Mouse (Mus musculus) kidney, embryonic 16.5 days (tissue): ENCODE data around the gene Polr2a. TPM values are rescaled to one million over a fixed set of nuclear protein-coding genes. Genes with fewer than 3 reads are reported as not detected.

Source experiments
- ATAC-seq: fragments of 200-750 bp; cut with Nextera tagmentation; 2 replicates; pipeline ENCODE4 v1.8.0; 2017; ENCODE audit warnings: moderate TSS enrichment; ENCODE audit not compliant: low FRiP score, low TSS enrichment
- H3K27ac ChIP-seq: fragments of 300-500 bp; sonication (generic); 2 replicates; pipeline ENCODE4 v1.5.1; 2014; ENCODE audit warnings: low read length
- H3K27me3 ChIP-seq: fragments of 300-500 bp; sonication (generic); 2 replicates; pipeline ENCODE4 v1.6.1; 2014; ENCODE audit warnings: low read length, control low read depth, mixed read lengths; ENCODE audit not compliant: insufficient read depth
- H3K36me3 ChIP-seq: fragments of 300-500 bp; sonication (generic); 2 replicates; pipeline ENCODE4 v1.6.1; 2014; ENCODE audit warnings: low read length, control low read depth, mixed read lengths; ENCODE audit not compliant: insufficient read depth
- H3K4me1 ChIP-seq: fragments of 300-500 bp; sonication (generic); 2 replicates; pipeline ENCODE4 v1.6.1; 2014; ENCODE audit warnings: low read length, control low read depth, mixed read lengths; ENCODE audit not compliant: insufficient read depth
- H3K4me2 ChIP-seq: fragments of 300-500 bp; sonication (generic); replicated peaks from 2 replicates; pipeline ENCODE4 v1.6.1; 2014; ENCODE audit warnings: low read depth, low read length
- H3K4me3 ChIP-seq: fragments of 300-500 bp; sonication (generic); 2 replicates; pipeline ENCODE4 v1.5.1; 2014; ENCODE audit warnings: mild to moderate bottlenecking, low read length
- H3K9ac ChIP-seq: fragments of 300-500 bp; sonication (generic); replicated peaks from 2 replicates; pipeline ENCODE4 v1.6.1; 2014; ENCODE audit warnings: low read length
- H3K9me3 ChIP-seq: fragments of 300-500 bp; sonication (generic); 2 replicates; pipeline ENCODE4 v1.6.1; 2016; ENCODE audit warnings: low read length, control low read depth
- WGBS: fragments of 180-500 bp; shearing (Covaris S2); extraction: QIAGEN DNeasy Blood & Tissue Kit; methylation state at CpG from one replicate; pipeline ENCODE4 v1.1.7; 2014; 5-methylcytosine and 5-hydroxymethylcytosine counted together
- polyA plus RNA-seq: library from polyadenylated mRNA; unstranded; fragments of >200 nt; fragmentation: Nextera tagmentation; extraction: Ambion mirVana; gene quantifications from 2 replicates; pipeline ENCODE4 v1.2.1, GENCODE M21; 2015

The Polr2a gene
- polyA plus RNA-seq, 1 experiment from 2014 or later: 28.3 TPM

DNA sequence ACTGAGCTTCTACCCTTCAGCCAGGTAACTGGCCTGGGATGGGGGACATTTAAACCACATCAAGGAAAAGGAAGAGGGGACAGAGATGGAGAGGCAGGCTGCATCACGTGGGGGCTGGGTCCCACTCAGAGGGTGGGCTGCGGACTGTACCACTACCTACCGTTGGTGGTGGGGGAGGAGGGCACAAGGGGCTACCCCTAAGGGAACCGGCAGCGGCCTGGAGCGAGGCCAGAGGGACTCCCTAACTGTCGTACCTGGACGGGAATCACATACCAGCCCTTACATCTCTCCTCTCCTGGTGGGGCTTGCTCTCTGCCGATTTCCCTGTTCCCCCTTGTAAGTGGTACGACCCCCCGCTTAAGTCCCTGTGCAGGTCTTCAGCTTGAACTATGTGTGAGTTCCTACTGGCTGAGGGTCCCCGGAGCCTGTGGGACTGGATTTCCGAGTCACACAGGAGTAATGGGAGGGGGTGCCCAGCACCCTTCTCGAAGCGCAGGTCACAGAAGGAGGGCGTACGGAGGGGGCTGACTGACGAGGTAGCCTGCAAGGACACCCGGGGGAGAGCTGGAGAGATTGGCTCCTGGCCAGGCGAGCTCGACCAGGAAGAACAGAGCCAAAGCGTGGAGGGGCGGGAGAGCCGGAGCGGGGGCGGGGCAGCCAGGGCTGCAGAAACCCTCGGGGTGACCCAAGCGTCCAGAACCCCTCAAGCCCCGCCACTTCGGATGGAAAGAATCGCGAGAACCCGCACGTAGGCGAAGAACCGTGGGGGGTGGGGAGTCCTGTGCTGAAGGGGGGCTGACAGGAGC lies 42.2 kb upstream of the Polr2a start:
- peak overlapping the region; percentile 66 for H3K4me3 ChIP-seq
- peak; percentile 64 for ATAC-seq
- under 1% methylated on average over 36 of the region's 36 CpGs for WGBS
- H3K4me2 ChIP-seq: peak overlapping the region; percentile 98
- H3K9me3 ChIP-seq: no peaks in the 10 kb centered on the region
- peak overlapping the region; percentile 77 for H3K9ac ChIP-seq
- peaks cover 22% of the 10 kb centered on the region for H3K27me3 ChIP-seq
- H3K27ac ChIP-seq: peak overlapping the region; percentile 78
- H3K36me3 ChIP-seq: no peaks in the 10 kb centered on the region
- H3K4me1 ChIP-seq: peaks cover 64% of the 10 kb centered on the region

DNA sequence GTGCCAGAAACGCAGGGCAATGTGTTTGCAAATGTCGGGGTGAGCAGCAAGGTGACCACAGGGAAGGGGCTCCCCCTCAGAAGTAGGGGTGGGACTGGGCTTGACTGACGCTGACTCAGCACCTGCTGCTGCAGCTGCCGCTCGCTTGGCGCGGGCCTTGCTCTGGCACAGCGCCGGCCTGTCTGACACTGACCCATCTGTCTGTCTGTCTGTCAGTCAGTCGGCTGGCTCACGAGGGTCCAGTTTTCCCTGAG lies 41.6 kb upstream of the Polr2a start:
- ATAC-seq: peak; percentile 0; the same call in 1 of the 2 replicates
- Histone ChIP-seq H3K9ac (peak overlapping the region; percentile 77), H3K27ac (peak overlapping the region; percentile 78), H3K9me3 (no peaks in the 10 kb centered on the region), H3K4me2 (peak overlapping the region; percentile 98), H3K4me3 (peak overlapping the region; percentile 66), H3K4me1 (peaks cover 63% of the 10 kb centered on the region), H3K36me3 (no peaks in the 10 kb centered on the region), H3K27me3 (peaks cover 22% of the 10 kb centered on the region)
- WGBS: 0% methylated on average over 10 of the region's 11 CpGs

DNA sequence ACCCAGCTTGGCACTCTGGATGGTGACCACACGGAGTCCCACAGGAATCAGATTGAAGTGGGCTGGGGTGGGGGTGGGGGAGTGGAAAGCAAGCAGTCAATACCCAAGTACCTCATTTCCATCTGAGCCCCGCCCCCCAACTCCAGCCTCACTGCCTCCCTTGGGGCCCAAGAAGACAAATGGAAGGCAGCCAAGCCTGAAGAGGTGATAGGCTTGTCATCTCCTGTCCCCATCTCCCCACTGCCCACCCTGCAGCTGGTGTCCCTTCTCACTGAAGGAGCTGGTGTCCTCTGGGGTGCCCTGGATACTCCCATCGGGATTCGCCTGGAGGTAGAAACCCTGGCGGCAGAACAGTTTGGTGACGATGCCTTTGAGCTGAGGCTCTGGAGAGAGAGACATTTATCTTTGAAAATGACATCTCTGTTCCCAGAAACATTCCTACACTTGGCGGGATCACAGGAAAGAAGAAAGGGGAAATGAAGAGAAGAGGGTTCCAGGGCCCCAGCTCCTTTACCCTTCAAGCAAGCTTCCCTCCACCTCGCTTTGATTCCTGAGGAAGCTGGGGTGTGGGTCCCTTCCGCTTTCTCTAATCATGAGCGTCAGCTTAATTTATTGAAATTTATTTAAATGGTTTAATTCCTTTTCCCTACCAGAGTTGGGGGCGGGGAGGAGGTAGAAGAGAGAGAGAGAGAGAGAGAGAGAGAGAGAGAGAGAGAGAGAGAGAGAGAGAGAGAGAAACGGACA lies 41.1 kb upstream of the Polr2a start:
- Histone ChIP-seq H3K36me3 (no peaks in the 10 kb centered on the region), H3K9me3 (no peaks in the 10 kb centered on the region), H3K4me3 (peak overlapping the region; percentile 66), H3K4me2 (peak overlapping the region; percentile 98), H3K27ac (no peak overlapping the region), H3K9ac (0 out of 2 replicates have a peak overlapping the region, but pooled peaks have one; percentile 36), H3K4me1 (peaks cover 58% of the 10 kb centered on the region), H3K27me3 (peaks cover 18% of the 10 kb centered on the region)
- 17% methylated on average over 12 of the region's 12 CpGs for WGBS
- no peak for ATAC-seq

DNA sequence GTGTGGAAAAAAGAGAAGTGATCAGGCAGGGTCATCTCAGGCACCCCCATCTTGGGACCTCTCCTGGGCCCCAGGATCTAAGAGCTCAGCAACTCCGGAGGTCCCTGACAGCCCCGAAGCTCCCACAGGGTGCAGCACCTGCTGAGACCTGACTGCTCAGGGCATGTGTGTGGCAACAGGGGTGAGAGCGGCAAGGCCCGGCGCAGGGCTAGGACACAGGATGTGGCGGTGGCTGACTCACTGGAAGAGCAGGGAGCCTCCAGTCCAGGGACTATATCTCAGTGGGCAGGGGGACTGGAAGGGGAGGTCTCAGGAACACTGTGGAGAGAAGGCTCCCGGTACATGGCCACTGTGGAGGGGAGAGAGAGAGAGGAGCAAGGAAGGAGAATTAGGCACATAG lies 39.5 kb upstream of the Polr2a start:
- Histone ChIP-seq H3K4me2 (no peak overlapping the region), H3K4me1 (peaks cover 44% of the 10 kb centered on the region), H3K27me3 (peaks cover 17% of the 10 kb centered on the region), H3K9me3 (no peaks in the 10 kb centered on the region), H3K36me3 (no peaks in the 10 kb centered on the region), H3K9ac (no peak overlapping the region), H3K4me3 (no peak overlapping the region), H3K27ac (no peak overlapping the region)
- no peak for ATAC-seq
- 79% methylated on average over 7 of the region's 7 CpGs for WGBS

DNA sequence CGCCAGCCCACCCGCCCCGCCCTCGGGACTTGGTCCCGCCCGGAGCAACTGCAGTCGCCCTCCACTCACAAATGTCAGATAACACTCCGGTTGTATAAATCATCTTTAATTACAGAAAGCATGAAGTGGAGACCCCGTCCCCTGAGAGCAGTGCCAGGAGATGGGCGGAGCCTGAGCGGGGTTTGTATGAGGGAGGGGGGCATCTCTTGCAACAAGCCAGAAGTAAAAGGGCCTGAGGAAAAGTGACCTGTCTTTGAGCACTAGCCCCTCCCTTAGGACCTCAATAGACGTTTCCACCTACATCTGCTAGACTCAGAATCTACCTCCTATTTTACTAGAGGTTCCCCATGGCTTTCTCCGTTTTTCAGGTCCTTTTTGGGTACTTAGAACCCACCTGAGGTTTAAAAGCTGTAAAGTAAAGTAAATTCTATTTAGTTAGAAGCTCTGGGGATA lies 37.6 kb upstream of the Polr2a start:
- H3K27ac ChIP-seq: no peak overlapping the region
- peaks cover 5% of the 10 kb centered on the region; the same call in 1 of the 2 replicates for H3K27me3 ChIP-seq
- peak overlapping the region; percentile 96 for H3K4me2 ChIP-seq
- ATAC-seq: no peak
- H3K9me3 ChIP-seq: no peaks in the 10 kb centered on the region
- 2% methylated on average over 13 of the region's 13 CpGs for WGBS
- peak overlapping the region; percentile 62 for H3K4me3 ChIP-seq
- H3K4me1 ChIP-seq: peaks cover 25% of the 10 kb centered on the region
- H3K9ac ChIP-seq: peak overlapping the region; percentile 73
- H3K36me3 ChIP-seq: no peaks in the 10 kb centered on the region

DNA sequence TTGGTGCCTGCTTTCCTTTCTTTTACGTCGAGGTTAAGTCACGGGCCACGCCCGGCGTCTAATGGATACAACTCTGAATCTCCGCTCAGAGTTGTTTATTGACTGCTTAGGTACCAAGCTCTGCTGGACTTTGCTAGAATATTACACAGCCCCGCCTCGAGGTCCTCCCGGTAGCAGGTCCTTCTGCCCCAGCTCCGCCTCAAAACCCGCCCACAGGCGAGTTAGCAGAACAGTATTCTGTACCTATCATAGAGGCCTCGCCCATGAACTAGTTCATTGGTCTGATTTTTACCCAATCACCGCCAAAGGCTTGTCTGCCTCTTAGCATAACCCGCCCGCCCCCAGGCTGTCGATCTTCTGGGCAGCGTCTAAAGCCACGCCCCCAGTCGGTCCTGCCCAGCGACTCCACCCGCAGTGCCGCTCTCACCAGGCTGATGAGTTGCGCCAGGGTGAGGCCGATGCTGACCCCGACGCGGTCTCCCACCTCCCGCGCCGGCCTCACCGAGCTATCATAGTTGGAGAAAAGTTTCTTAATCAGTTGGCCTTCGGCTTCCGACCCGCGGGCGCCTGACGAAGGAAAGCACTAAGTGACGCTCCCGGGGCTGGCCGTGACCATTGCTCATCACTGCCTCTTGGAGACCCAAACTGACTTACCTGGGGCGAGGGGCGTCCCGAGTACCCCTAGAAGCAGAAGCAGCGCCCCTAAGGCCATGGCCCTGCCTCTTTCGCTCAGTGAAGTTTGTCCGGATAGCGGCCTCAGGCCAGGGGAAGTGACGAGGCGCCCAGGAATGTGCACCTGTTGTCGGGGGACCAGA lies 36.9 kb upstream of the Polr2a start, which contains the start of gene Chrnb1:
Chrnb1 (minus strand) TSS at position 776 of the 815 bp plus-strand sequence.
- Histone ChIP-seq H3K36me3 (no peaks in the 10 kb centered on the region), H3K9ac (peak within 1 kb of the TSS; percentile 73), H3K27ac (0 out of 2 replicates have a peak within 1 kb of the TSS, but pooled peaks have one; percentile 43), H3K4me2 (peak within 1 kb of the TSS; percentile 96), H3K4me1 (peaks cover 20% of the 10 kb centered on the region), H3K4me3 (peak within 1 kb of the TSS; percentile 62), H3K9me3 (no peaks in the 10 kb centered on the region), H3K27me3 (peaks cover 5% of the 10 kb centered on the region; the same call in 1 of the 2 replicates)
- WGBS: 2% methylated on average over 52 of the region's 52 CpGs
- ATAC-seq: peak; percentile 97

DNA sequence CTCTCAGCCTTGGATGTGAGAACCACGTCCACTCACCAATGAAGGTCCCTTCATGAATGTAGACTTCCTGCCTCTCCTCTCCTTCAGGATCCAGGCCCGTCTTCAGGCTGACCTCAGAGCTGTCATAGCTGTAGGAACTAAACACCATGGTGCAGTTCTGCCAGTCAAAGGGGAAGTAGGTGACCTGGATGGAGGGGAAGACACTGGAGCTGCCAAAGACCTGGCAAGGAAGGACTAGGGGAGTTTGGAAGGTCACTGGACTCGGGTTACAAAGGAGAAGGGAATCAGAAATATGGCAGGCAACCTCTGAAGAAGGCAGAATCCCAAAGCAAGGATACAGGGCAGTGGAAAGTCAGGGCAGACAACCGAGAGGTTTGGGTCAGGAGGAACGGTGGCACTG lies 35.0 kb upstream of the Polr2a start:
- Histone ChIP-seq H3K9ac (no peak overlapping the region), H3K27ac (no peak overlapping the region), H3K4me2 (no peak overlapping the region), H3K27me3 (peaks cover 5% of the 10 kb centered on the region; the same call in 1 of the 2 replicates), H3K4me1 (peaks cover 6% of the 10 kb centered on the region; the same call in 1 of the 2 replicates), H3K4me3 (no peak overlapping the region), H3K36me3 (no peaks in the 10 kb centered on the region), H3K9me3 (no peaks in the 10 kb centered on the region)
- 53% methylated on average over 5 of the region's 5 CpGs for WGBS
- ATAC-seq: no peak

DNA sequence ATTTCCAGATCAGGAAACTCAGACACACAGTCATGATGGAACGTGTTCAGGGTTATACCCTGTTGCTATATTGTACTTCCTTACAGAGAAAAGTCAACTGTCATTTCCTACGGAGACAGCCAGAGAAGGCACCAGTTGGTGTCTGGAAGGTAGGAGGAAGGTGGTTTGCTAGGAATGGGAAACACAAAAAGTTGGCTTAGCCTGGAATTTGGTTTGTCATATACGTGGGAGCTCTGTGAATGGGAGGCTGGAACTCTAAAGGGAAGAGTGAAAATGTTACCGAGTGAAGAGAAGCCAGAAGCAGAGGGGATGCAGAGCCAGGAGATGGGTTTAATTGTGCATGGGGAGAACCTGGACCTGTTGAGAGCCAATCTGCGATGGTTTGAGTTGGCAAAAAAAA lies 33.0 kb upstream of the Polr2a start:
- no peak overlapping the region for H3K9ac ChIP-seq
- no peak for ATAC-seq
- H3K36me3 ChIP-seq: no peaks in the 10 kb centered on the region
- WGBS: 73% methylated on average over 5 of the region's 5 CpGs
- H3K9me3 ChIP-seq: no peaks in the 10 kb centered on the region
- peaks cover 6% of the 10 kb centered on the region; the same call in 1 of the 2 replicates for H3K4me1 ChIP-seq
- no peak overlapping the region for H3K4me2 ChIP-seq
- no peak overlapping the region for H3K27ac ChIP-seq
- H3K27me3 ChIP-seq: no peaks in the 10 kb centered on the region; the same call in 1 of the 2 replicates
- no peak overlapping the region for H3K4me3 ChIP-seq

DNA sequence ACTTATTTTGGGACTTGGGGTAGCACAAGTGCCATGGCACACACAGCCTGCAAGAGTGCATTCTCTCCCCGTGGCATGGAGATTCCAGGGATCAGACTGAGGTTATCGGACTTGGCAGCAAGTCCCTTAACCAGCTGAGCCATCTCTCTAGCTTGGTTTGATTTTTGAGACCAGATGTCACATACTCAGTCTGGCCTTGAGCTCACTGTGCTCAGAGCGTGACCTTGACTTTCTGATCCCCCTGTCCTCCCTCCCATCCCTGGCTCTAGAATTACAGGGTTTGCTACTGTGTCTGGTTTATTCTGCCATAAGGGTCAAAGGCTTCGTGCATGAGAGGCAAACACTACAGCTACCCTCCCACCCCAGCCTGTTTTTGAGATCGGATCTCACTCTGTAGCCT lies 31.0 kb upstream of the Polr2a start:
- WGBS: 33% methylated on average over 5 of the region's 5 CpGs
- Histone ChIP-seq H3K4me2 (no peak overlapping the region), H3K4me1 (no peaks in the 10 kb centered on the region), H3K36me3 (no peaks in the 10 kb centered on the region), H3K9ac (no peak overlapping the region), H3K27ac (no peak overlapping the region), H3K27me3 (no peaks in the 10 kb centered on the region), H3K9me3 (no peaks in the 10 kb centered on the region), H3K4me3 (no peak overlapping the region)
- ATAC-seq: no peak
